Comparison of ENCODE assay signal across 8 mouse cellular contexts in the genomic region with DNA sequence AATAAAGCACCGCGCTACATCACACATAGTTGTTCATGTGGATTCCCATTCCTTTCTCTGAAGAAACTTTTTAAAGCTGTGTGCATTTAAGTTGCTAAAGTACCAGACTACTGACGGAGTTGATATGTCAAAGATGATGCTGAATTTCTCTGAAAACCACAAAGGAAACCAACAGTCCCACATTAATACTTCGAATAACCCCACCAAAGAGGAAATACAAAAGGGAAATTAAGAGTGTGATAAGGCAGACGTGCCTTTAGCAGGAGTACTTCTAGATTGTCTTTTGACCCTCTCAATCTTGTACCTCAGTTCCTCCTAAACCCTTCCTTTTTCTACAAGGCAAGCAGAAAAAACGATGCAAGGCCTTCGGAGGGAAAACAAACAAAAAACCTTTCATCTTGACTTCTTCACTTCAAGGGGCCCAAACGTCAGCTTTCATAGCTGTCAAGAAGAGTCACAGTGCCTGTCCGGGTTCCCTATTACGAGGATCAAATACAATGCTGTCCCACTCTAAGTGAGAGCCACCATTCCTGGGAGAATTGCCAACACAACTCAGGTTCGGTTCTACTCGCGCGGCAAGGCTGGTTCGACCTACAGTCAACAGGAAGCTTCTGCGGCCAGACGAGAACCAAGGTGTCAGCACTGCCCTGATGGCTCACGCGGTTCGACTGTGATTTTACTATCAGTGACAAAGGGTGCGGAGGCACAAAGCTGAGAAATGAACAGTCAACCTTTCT. TPM values are rescaled to one million over a fixed set of nuclear protein-coding genes. Genes with fewer than 3 reads are reported as not detected.
DNase-seq lines count a peak whose midpoint lies in the region; ATAC-seq lines count a peak whose summit lies in the region.

No protein-coding gene starts in this region.

- peak; percentile 33 for DNase-seq in ovary, postnatal 14 days (ENCODE audit: low spot score)
- no peak for DNase-seq in ovary, adult 18-20 months (ENCODE audit: low spot score)
- peak; percentile 45 for DNase-seq in adipocyte (ENCODE audit: low spot score)
- DNase-seq in hindbrain, embryonic 10.5 days (ENCODE audit: low spot score) = no peak
- DNase-seq in left cerebral cortex, postnatal 10 days (ENCODE audit: extremely low spot score in 1 of 2, low spot score in 2 of 2) = peak; percentile 19 to 59

- no peaks in the 10 kb centered on the region for H3K27me3 ChIP-seq in embryonic facial prominence, embryonic 15.5 days
- no peaks in the 10 kb centered on the region for H3K27me3 ChIP-seq in hindbrain, embryonic 10.5 days (ENCODE audit: insufficient read depth, poor library complexity, severe bottlenecking)
- H3K27me3 ChIP-seq in megakaryocyte, embryonic 14.5 days (replicated peaks) = peaks cover 59% of the 10 kb centered on the region
- H3K27me3 ChIP-seq in stomach, embryonic 16.5 days (ENCODE audit: control insufficient read depth, insufficient read depth, low read length) = no peaks in the 10 kb centered on the region

- peaks cover 8% of the 10 kb centered on the region for H3K4me1 ChIP-seq in embryonic facial prominence, embryonic 15.5 days
- H3K4me1 ChIP-seq in hindbrain, embryonic 10.5 days (replicated peaks) = peaks cover 21% of the 10 kb centered on the region; the same call in 1 of the 2 replicates
- peaks cover 28% of the 10 kb centered on the region for H3K4me1 ChIP-seq in megakaryocyte, embryonic 14.5 days
- H3K4me1 ChIP-seq in stomach, embryonic 16.5 days (ENCODE audit: control insufficient read depth, insufficient read depth, low read length) = peaks cover 3% of the 10 kb centered on the region; the same call in 1 of the 2 replicates

- H3K4me3 ChIP-seq in embryonic facial prominence, embryonic 15.5 days (replicated peaks) = peak overlapping the region; percentile 93
- H3K4me3 ChIP-seq in hindbrain, embryonic 10.5 days = peak overlapping the region; percentile 94
- peak overlapping the region; percentile 92 for H3K4me3 ChIP-seq in megakaryocyte, embryonic 14.5 days (replicated peaks)
- peak overlapping the region; percentile 93 for H3K4me3 ChIP-seq in stomach, embryonic 16.5 days (replicated peaks; ENCODE audit: low read length)

- H3K4me2 ChIP-seq in embryonic facial prominence, embryonic 15.5 days (replicated peaks) = peak overlapping the region; percentile 53
- H3K4me2 ChIP-seq in stomach, embryonic 16.5 days (ENCODE audit: low read depth, low read length) = peak overlapping the region; percentile 75

- no peaks in the 10 kb centered on the region for H3K36me3 ChIP-seq in embryonic facial prominence, embryonic 15.5 days
- no peaks in the 10 kb centered on the region for H3K36me3 ChIP-seq in hindbrain, embryonic 10.5 days
- H3K36me3 ChIP-seq in megakaryocyte, embryonic 14.5 days (replicated peaks; ENCODE audit: low read length) = no peaks in the 10 kb centered on the region
- H3K36me3 ChIP-seq in stomach, embryonic 16.5 days (ENCODE audit: control insufficient read depth, insufficient read depth, low read length) = no peaks in the 10 kb centered on the region

- H3K27ac ChIP-seq in embryonic facial prominence, embryonic 15.5 days (replicated peaks) = peak overlapping the region; percentile 92
- peak overlapping the region; percentile 97 for H3K27ac ChIP-seq in hindbrain, embryonic 10.5 days
- peak overlapping the region; percentile 92 for H3K27ac ChIP-seq in stomach, embryonic 16.5 days (ENCODE audit: low read length)

- peak; percentile 32; the same call in 1 of the 2 replicates for ATAC-seq in embryonic facial prominence, embryonic 15.5 days (ENCODE audit: insufficient number of reproducible peaks, low FRiP score, low TSS enrichment, low read depth)
- peak; percentile 30; the same call in 1 of the 2 replicates for ATAC-seq in stomach, embryonic 16.5 days (ENCODE audit: insufficient read depth, low FRiP score)

- intact Hi-C loops in left cerebral cortex, postnatal 10 days (cut with DNase I) = no loop called here

- H3K9ac ChIP-seq in embryonic facial prominence, embryonic 15.5 days = peak overlapping the region; percentile 85
- H3K9ac ChIP-seq in stomach, embryonic 16.5 days (ENCODE audit: low read length) = peak overlapping the region; percentile 95

- no peaks in the 10 kb centered on the region for H3K9me3 ChIP-seq in embryonic facial prominence, embryonic 15.5 days (replicated peaks)
- H3K9me3 ChIP-seq in hindbrain, embryonic 10.5 days = no peaks in the 10 kb centered on the region
- no peaks in the 10 kb centered on the region for H3K9me3 ChIP-seq in megakaryocyte, embryonic 14.5 days
- no peaks in the 10 kb centered on the region for H3K9me3 ChIP-seq in stomach, embryonic 16.5 days (replicated peaks; ENCODE audit: control insufficient read depth, low read length)

- WGBS in embryonic facial prominence, embryonic 15.5 days = 16% methylated on average over 21 of the region's 21 CpGs
- WGBS in hindbrain, embryonic 10.5 days = 20% methylated on average over 21 of the region's 21 CpGs
- WGBS in stomach, embryonic 16.5 days = 17% methylated on average over 21 of the region's 21 CpGs

RNA-seq across cellular contexts. Expression of gene Yes1, which starts 0.7 kb away (rescaled TPM):
- polyA plus RNA-seq in embryonic facial prominence, embryonic 15.5 days (2015; fragmentation: Nextera tagmentation; extraction: Ambion mirVana) = 29.1 and 30.5 TPM in 2 replicates
- polyA plus RNA-seq in hindbrain, embryonic 10.5 days (2016; fragmentation: Nextera tagmentation; extraction: Ambion mirVana) = 23.8 and 29.1 TPM in 2 replicates
- total RNA-seq in left cerebral cortex, postnatal 10 days (2021) = 10 to 100 TPM; 14.8 to 17.2 TPM
- polyA plus RNA-seq in megakaryocyte, embryonic 14.5 days (2012; ENCODE audit: insufficient read depth, low replicate concordance) = not detected in 2 replicates
- polyA plus RNA-seq in stomach, embryonic 16.5 days (2015; fragmentation: Nextera tagmentation; extraction: Ambion mirVana) = 30.1 and 30.5 TPM in 2 replicates

Comparison
In these comparisons a context has a peak if more than half of its experiments do, and no peak if none do; other contexts are left out.
1. DNase-seq: peak in ovary, postnatal 14 days (single experiment), adipocyte (single experiment) and left cerebral cortex, postnatal 10 days (2 of 2); none in ovary, adult 18-20 months (single experiment) and hindbrain, embryonic 10.5 days (single experiment).
2. RNA of gene Yes1, which starts 0.7 kb away (polyA plus RNA-seq): 29.1 to 30.5 TPM in embryonic facial prominence, embryonic 15.5 days, 30.1 to 30.5 TPM in stomach, embryonic 16.5 days and 23.8 to 29.1 TPM in hindbrain, embryonic 10.5 days; not detected in megakaryocyte, embryonic 14.5 days; every median in the first group is over 10 times any median in the second.
3. Peak in every context shown above with its lines, with median percentiles within 50 percentile points of each other: H3K27ac ChIP-seq and H3K4me3 ChIP-seq.